Mouse (Mus musculus): ENCODE data around the gene Gm5089. TPM values are rescaled to one million over a fixed set of nuclear protein-coding genes. Genes with fewer than 3 reads are reported as not detected.

Gene Gm5089
- polyA plus RNA-seq, 1 experiment from 2014 or later, result not detected

DNA sequence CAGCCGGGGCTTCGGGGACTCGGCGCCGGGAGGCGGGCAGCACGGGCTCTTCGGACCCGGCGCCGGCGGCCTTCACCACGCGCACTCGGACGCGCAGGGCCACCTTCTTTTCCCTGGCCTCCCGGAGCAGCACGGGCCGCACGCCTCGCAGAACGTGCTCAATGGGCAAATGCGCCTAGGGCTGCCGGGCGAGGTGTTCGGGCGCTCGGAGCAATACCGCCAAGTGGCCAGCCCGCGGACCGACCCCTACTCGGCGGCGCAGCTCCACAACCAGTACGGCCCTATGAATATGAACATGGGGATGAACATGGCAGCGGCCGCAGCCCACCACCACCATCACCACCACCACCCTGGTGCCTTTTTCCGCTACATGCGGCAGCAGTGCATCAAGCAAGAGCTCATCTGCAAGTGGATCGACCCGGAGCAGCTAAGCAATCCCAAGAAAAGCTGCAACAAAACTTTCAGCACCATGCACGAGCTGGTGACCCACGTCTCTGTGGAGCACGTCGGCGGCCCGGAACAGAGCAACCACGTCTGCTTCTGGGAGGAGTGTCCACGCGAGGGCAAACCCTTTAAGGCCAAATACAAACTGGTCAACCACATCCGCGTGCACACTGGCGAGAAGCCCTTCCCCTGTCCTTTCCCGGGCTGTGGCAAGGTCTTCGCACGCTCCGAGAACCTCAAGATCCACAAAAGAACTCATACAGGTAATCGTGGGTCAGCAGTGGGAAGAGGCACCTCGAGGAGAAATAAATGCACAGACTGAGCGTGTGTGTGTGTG, 25.3 kb upstream of the Gm5089 start:
- peaks cover 47% of the 10 kb centered on the region for H3K27me3 ChIP-seq (ENCODE audit: control insufficient read depth, insufficient read depth, low read length)
- 0 out of 2 replicates have a peak, but pooled peaks cover 3% of the 10 kb centered on the region for H3K4me1 ChIP-seq (replicated peaks; ENCODE audit: control insufficient read depth, insufficient read depth)
- H3K4me3 ChIP-seq (ENCODE audit: low read depth, low read length), result peak overlapping the region; percentile 41
- ATAC-seq (ENCODE audit: low FRiP score, low TSS enrichment) (no peak), DNase-seq (ENCODE audit: low spot score) (no peak)
- no peaks in the 10 kb centered on the region for H3K36me3 ChIP-seq (ENCODE audit: control insufficient read depth, insufficient read depth, low read length)
- no peak overlapping the region for H3K27ac ChIP-seq (replicated peaks)
- H3K4me2 ChIP-seq (replicated peaks; ENCODE audit: low read depth), result peak overlapping the region; percentile 55
- TF ChIP-seq CTCF (IDR thresholded peaks at IDR 0.05; ENCODE audit: low read depth) (no peak), EP300 (optimal IDR thresholded peaks at IDR 0.05) (no peak)
- under 1% methylated on average over 56 of the region's 62 CpGs for WGBS
- H3K9ac ChIP-seq (ENCODE audit: low read length), result no peak overlapping the region
- no peaks in the 10 kb centered on the region for H3K9me3 ChIP-seq (ENCODE audit: control insufficient read depth, low read length)

DNA sequence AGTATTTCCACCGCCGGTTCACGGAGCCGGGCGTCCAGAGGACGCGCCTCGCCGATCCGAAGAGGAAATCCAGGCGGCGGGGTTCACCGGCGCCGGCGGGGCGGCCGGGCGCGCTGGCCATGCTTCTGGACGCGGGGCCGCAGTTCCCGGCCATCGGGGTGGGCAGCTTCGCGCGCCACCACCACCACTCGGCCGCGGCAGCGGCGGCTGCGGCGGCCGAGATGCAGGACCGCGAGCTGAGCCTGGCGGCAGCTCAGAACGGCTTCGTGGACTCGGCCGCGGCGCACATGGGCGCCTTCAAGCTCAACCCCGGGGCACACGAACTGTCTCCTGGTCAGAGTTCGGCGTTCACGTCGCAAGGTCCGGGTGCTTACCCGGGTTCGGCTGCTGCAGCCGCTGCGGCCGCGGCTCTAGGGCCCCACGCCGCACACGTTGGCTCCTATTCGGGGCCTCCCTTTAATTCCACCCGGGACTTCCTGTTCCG, 24.7 kb upstream of the Gm5089 start:
- Histone ChIP-seq H3K4me3 (ENCODE audit: low read depth, low read length) (peak overlapping the region; percentile 41), H3K9ac (ENCODE audit: low read length) (no peak overlapping the region), H3K36me3 (ENCODE audit: control insufficient read depth, insufficient read depth, low read length) (no peaks in the 10 kb centered on the region), H3K27me3 (ENCODE audit: control insufficient read depth, insufficient read depth, low read length) (peaks cover 48% of the 10 kb centered on the region), H3K4me2 (replicated peaks; ENCODE audit: low read depth) (peak overlapping the region; percentile 55), H3K4me1 (replicated peaks; ENCODE audit: control insufficient read depth, insufficient read depth) (0 out of 2 replicates have a peak, but pooled peaks cover 3% of the 10 kb centered on the region), H3K9me3 (ENCODE audit: control insufficient read depth, low read length) (no peaks in the 10 kb centered on the region), H3K27ac (replicated peaks) (no peak overlapping the region)
- ATAC-seq (ENCODE audit: low FRiP score, low TSS enrichment) (no peak), DNase-seq (ENCODE audit: low spot score) (no peak)
- WGBS, result under 1% methylated on average over 41 of the region's 65 CpGs
- no peak for TF ChIP-seq CTCF (IDR thresholded peaks at IDR 0.05; ENCODE audit: low read depth)
- TF ChIP-seq EP300 (optimal IDR thresholded peaks at IDR 0.05), result no peak

DNA sequence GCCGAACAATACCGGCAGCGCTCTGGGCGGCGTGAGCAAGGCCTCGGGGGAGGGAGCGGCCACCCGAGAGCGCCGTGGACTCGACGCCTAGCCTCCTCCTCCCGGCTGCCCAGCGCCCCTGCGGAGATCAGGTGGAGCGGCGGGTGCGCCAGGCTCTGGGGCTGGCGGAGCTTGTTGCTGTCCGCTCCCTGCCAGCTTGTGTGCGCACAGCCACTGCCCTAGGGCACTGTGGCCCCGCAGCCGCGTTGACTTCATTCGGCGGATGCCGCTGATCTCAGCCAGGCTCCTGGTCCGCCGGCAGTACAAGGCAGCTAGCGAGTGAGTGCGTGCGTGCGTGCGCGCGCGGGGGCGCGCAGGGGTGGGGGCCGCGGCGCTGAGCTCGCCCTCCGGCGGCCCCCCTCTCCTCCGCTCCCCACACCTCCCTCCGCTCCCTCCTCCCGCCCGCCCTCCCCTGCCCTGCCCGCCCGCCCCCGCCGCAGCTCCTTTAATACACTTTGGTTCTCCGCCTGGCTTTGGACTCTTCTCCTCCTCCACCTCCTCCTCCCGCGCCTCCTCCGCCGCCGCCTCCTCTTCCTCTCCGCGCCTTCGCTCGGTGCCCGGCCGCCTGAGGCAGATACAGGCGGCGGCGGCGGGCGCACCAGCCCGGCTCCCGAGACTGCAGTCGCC, 24.1 kb upstream of the Gm5089 start, which contains the start of gene Zic2:
Gene Zic2 (plus strand): TSS at position 545 of the 666 bp plus-strand sequence.
- Histone ChIP-seq H3K9ac (ENCODE audit: low read length) (no peak within 1 kb of the TSS), H3K27me3 (ENCODE audit: control insufficient read depth, insufficient read depth, low read length) (peaks cover 48% of the 10 kb centered on the region), H3K27ac (replicated peaks) (no peak within 1 kb of the TSS), H3K4me2 (replicated peaks; ENCODE audit: low read depth) (peak within 1 kb of the TSS; percentile 55), H3K4me3 (ENCODE audit: low read depth, low read length) (peak within 1 kb of the TSS; percentile 41), H3K9me3 (ENCODE audit: control insufficient read depth, low read length) (no peaks in the 10 kb centered on the region), H3K36me3 (ENCODE audit: control insufficient read depth, insufficient read depth, low read length) (no peaks in the 10 kb centered on the region), H3K4me1 (replicated peaks; ENCODE audit: control insufficient read depth, insufficient read depth) (0 out of 2 replicates have a peak, but pooled peaks cover 3% of the 10 kb centered on the region)
- under 1% methylated on average over 30 of the region's 73 CpGs for WGBS
- ATAC-seq (ENCODE audit: low FRiP score, low TSS enrichment) (peak; percentile 53; the same call in 1 of the 2 replicates), DNase-seq (ENCODE audit: low spot score) (no peak)
- no peak for TF ChIP-seq CTCF (IDR thresholded peaks at IDR 0.05; ENCODE audit: low read depth)
- TF ChIP-seq EP300 (optimal IDR thresholded peaks at IDR 0.05), result no peak

DNA sequence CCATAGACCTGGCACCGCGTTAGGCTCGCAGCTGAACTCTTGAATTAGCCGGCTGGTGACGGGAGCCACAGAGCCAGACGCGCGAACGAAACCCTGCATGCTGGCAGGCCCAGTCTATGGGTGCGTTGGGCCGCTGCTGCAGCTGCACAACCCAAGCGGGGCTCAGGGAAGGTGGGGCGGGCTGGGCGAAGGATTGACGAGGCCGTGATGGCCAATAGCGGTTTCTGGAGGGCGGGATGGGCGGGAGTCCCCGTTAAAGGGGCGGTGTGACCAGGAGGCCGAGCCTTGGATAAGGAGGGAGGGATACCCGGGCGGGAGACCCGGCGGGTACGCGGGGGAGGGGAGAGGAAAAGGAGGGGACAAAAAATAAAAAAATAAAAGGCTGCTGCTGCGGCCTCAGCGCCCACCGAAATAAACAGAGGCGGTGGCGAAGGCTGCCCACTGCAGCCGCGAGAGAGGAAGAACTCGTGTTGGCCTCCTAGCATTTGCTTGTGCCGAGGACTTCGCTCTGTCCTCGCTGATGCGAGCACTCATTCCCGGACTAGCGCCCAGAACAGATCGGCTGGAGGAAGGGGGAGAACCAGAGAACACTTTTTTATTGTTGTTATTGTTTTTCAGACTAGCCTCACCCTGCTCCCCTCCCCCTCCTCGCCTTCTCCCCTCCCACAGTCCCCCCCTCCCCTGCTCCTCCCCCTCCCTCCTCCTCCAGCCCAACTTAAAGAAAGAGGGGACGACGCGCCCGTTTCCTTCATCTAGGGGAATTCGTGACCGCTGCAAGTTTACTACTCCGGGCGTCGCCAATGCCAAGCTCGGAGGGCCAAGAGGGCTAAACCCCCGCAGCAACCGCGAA, 23.4 kb upstream of the Gm5089 start:
- Histone ChIP-seq H3K9me3 (ENCODE audit: control insufficient read depth, low read length) (no peaks in the 10 kb centered on the region), H3K4me1 (replicated peaks; ENCODE audit: control insufficient read depth, insufficient read depth) (0 out of 2 replicates have a peak, but pooled peaks cover 3% of the 10 kb centered on the region), H3K36me3 (ENCODE audit: control insufficient read depth, insufficient read depth, low read length) (no peaks in the 10 kb centered on the region), H3K9ac (ENCODE audit: low read length) (no peak overlapping the region), H3K27ac (replicated peaks) (no peak overlapping the region), H3K27me3 (ENCODE audit: control insufficient read depth, insufficient read depth, low read length) (peaks cover 50% of the 10 kb centered on the region), H3K4me2 (replicated peaks; ENCODE audit: low read depth) (peak overlapping the region; percentile 55), H3K4me3 (ENCODE audit: low read depth, low read length) (peak overlapping the region; percentile 41)
- under 1% methylated on average over 55 of the region's 57 CpGs for WGBS
- DNase-seq (ENCODE audit: low spot score) (no peak), ATAC-seq (ENCODE audit: low FRiP score, low TSS enrichment) (no peak)
- TF ChIP-seq EP300 (optimal IDR thresholded peaks at IDR 0.05) (no peak), CTCF (IDR thresholded peaks at IDR 0.05; ENCODE audit: low read depth) (no peak)

DNA sequence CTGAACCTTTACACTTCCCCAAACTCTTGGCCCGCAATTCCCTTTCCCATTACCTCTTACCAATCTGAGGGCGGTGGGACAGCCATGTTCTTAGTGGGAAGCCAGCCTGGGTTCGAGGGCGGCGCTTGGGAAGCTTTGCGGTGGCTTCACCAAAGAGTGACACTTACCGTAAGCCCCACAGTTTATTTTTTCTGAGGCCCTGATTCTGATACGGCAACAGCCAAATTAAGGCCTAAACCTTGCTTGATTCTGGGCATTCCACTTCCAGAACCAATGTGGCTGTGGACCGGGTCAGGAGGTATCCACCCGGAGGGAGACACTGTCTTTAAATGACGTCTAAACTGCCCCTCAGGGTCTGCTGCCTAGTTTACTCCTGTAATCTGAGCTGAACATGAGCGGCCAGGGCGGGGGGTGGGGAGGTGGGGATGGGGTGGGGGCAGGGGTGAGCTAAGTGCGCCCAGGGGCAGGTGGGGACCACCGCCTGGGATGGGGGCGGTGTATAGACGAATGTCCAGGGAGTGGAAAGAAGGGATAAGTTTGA, 22.4 kb upstream of the Gm5089 start:
- no peak for TF ChIP-seq CTCF (IDR thresholded peaks at IDR 0.05; ENCODE audit: low read depth)
- TF ChIP-seq EP300 (optimal IDR thresholded peaks at IDR 0.05), result no peak
- H3K9me3 ChIP-seq (ENCODE audit: control insufficient read depth, low read length), result no peaks in the 10 kb centered on the region
- no peak overlapping the region for H3K4me3 ChIP-seq (ENCODE audit: low read depth, low read length)
- DNase-seq (ENCODE audit: low spot score), result no peak
- peaks cover 46% of the 10 kb centered on the region for H3K27me3 ChIP-seq (ENCODE audit: control insufficient read depth, insufficient read depth, low read length)
- ATAC-seq (ENCODE audit: low FRiP score, low TSS enrichment), result no peak
- no peak overlapping the region for H3K27ac ChIP-seq (replicated peaks)
- H3K4me1 ChIP-seq (replicated peaks; ENCODE audit: control insufficient read depth, insufficient read depth), result 0 out of 2 replicates have a peak, but pooled peaks cover 3% of the 10 kb centered on the region
- WGBS, result 2% methylated on average over 17 of the region's 17 CpGs
- no peaks in the 10 kb centered on the region for H3K36me3 ChIP-seq (ENCODE audit: control insufficient read depth, insufficient read depth, low read length)
- no peak overlapping the region for H3K4me2 ChIP-seq (replicated peaks; ENCODE audit: low read depth)
- no peak overlapping the region for H3K9ac ChIP-seq (ENCODE audit: low read length)
